Mouse (Mus musculus) kidney, embryonic 15.5 days (tissue): ENCODE data around the gene Ndel1. TPM values are rescaled to one million over a fixed set of nuclear protein-coding genes. Genes with fewer than 3 reads are reported as not detected.
"Not testable (repeated sequence)": the region's sequence is repeated elsewhere in the genome, so short reads cannot be mapped to it uniquely, and the experiment has no call there.

Experiments used
- ATAC-seq: fragments of 200-750 bp; cut with Nextera tagmentation; replicated peaks from 2 replicates; pipeline ENCODE4 v1.8.0; 2017; ENCODE audit warnings: moderate TSS enrichment; ENCODE audit not compliant: low FRiP score
- H3K27ac ChIP-seq: fragments of 300-500 bp; sonication (generic); 2 replicates; pipeline ENCODE4 v1.5.1; 2015; ENCODE audit warnings: mild to moderate bottlenecking, inconsistent platforms
- H3K27me3 ChIP-seq: fragments of 300-500 bp; sonication (generic); 2 replicates; pipeline ENCODE4 v1.6.1; 2015; ENCODE audit warnings: inconsistent platforms
- H3K36me3 ChIP-seq: fragments of 300-500 bp; sonication (generic); 2 replicates; pipeline ENCODE4 v1.6.1; 2015; ENCODE audit warnings: inconsistent platforms
- H3K4me1 ChIP-seq: fragments of 300-500 bp; sonication (generic); 2 replicates; pipeline ENCODE4 v1.6.1; 2015; ENCODE audit warnings: inconsistent platforms
- H3K4me2 ChIP-seq: fragments of 300-500 bp; sonication (generic); 2 replicates; pipeline ENCODE4 v1.6.1; 2015; ENCODE audit warnings: moderate library complexity, mild to moderate bottlenecking, inconsistent platforms
- H3K4me3 ChIP-seq: fragments of 300-500 bp; sonication (generic); replicated peaks from 2 replicates; pipeline ENCODE4 v1.5.1; 2015; ENCODE audit warnings: mild to moderate bottlenecking, inconsistent platforms
- H3K9ac ChIP-seq: fragments of 300-500 bp; sonication (generic); 2 replicates; pipeline ENCODE4 v1.6.1; 2015; ENCODE audit warnings: mild to moderate bottlenecking, inconsistent platforms
- H3K9me3 ChIP-seq: fragments of 300-500 bp; sonication (generic); replicated peaks from 2 replicates; pipeline ENCODE4 v1.6.1; 2016; ENCODE audit warnings: inconsistent platforms
- WGBS: fragments of 180-500 bp; shearing (Covaris S2); methylation state at CpG from one replicate; pipeline ENCODE4 v1.1.7; 2015; ENCODE audit warnings: mixed read lengths; 5-methylcytosine and 5-hydroxymethylcytosine counted together
- polyA plus RNA-seq: library from polyadenylated mRNA; unstranded; fragments of >200 nt; fragmentation: Nextera tagmentation; extraction: Ambion mirVana; gene quantifications from 2 replicates; pipeline ENCODE4 v1.2.1, GENCODE M21; 2015

Ndel1 gene
- polyA plus RNA-seq, 1 experiment from 2014 or later: 87.3 TPM

DNA sequence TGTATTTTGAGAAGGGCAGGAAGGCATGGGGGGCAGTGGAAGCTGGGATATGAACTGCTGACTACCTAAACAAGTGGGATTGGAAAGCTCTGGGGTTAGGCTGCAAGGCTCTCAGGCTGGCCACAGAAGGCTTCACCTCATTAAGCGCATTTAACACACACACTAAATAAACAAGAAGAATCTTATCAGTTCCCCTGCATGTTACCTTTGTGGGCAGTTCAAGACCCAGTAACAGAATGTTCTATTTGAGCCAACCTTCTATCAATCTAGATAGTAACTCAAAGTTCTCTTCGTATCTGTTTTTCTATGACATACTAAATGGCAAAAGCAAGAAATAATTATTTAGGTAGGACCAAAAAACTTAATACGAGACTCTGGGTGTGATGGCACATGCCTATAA is 36.6 kb downstream of the Ndel1 start:
- no peak overlapping the region for H3K27ac ChIP-seq
- no peaks in the 10 kb centered on the region for H3K9me3 ChIP-seq
- no peaks in the 10 kb centered on the region for H3K4me1 ChIP-seq
- no peaks in the 10 kb centered on the region for H3K27me3 ChIP-seq
- H3K36me3 ChIP-seq: peaks cover 89% of the 10 kb centered on the region
- no peak overlapping the region for H3K4me2 ChIP-seq
- WGBS: 89% methylated on average over 3 of the region's 3 CpGs
- H3K9ac ChIP-seq: no peak overlapping the region
- H3K4me3 ChIP-seq: no peak overlapping the region
- no peak for ATAC-seq

DNA sequence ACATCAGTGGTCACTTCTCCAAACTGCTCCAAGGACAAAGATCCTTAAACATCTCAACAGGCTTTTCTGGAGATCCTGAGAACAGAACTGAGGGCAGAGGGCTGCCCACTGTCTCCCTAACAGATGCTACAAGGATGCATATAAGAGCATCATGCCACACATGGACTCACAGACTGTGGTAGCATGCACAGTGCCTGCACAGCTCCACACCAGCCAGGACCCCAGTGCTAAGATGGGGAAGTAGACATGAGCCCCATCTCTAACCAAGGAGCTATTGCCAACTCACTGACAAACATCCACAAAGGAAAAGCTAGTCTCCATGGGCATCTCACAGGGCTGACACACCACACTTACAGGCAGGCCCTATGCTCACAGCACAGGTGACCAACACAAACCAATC is 38.1 kb downstream of the Ndel1 start:
- H3K4me1 ChIP-seq: no peaks in the 10 kb centered on the region
- H3K27ac ChIP-seq: no peak overlapping the region
- H3K9ac ChIP-seq: no peak overlapping the region
- H3K9me3 ChIP-seq: no peaks in the 10 kb centered on the region
- no peak overlapping the region for H3K4me2 ChIP-seq
- ATAC-seq: no peak
- no peak overlapping the region for H3K4me3 ChIP-seq
- no peaks in the 10 kb centered on the region for H3K27me3 ChIP-seq
- H3K36me3 ChIP-seq: peaks cover 87% of the 10 kb centered on the region

DNA sequence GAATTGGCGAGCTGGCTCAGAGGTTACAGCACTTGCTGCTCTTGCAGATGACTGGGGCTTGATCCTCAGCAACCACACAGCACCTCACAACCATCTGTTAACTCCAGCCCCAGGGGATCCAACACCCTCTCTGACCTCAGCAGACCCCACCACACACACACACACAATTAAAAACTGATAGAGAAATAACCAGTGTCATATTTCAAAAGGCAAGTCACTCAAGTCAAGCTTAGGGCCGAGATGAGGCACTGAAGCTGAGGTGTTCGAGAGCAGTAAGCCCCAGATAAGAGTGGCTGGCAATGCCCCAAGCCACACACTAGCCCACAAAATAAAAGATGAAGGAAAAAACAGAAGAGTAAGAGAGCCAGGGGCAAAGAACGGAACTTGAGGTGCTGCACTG is 38.9 kb downstream of the Ndel1 start:
- Histone ChIP-seq H3K9me3 (no peaks in the 10 kb centered on the region), H3K36me3 (peaks cover 90% of the 10 kb centered on the region), H3K4me3 (no peak overlapping the region), H3K27me3 (no peaks in the 10 kb centered on the region), H3K9ac (no peak overlapping the region), H3K27ac (no peak overlapping the region), H3K4me2 (no peak overlapping the region), H3K4me1 (no peaks in the 10 kb centered on the region)
- ATAC-seq: no peak
- WGBS: 66% methylated on average over 4 of the region's 4 CpGs

DNA sequence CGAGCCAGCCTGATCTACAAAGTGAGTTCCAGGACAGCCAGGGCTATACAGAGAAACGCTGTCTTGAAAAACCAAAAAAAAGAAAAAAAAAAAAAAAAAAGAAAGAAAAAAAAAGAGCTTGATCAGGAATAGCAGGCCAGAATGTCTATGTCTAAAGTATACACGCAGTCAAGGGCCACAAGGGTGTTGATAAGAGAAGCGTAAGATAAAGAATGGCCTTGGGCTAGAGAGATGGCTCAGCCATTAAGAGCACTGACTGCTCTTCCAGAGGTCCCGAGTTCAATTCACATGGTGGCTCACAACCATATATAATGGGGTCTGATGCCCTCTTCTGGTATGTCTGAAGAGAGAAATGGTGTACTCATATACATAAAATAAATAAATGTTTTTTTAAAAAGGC is 40.1 kb downstream of the Ndel1 start:
- 95% methylated on average over 5 of the region's 5 CpGs for WGBS
- not testable (repeated sequence) for H3K4me3 ChIP-seq, H3K27ac ChIP-seq, H3K9ac ChIP-seq, H3K4me2 ChIP-seq, H3K9me3 ChIP-seq, H3K4me1 ChIP-seq, H3K27me3 ChIP-seq, ATAC-seq
- peaks cover 92% of the 10 kb centered on the region for H3K36me3 ChIP-seq

DNA sequence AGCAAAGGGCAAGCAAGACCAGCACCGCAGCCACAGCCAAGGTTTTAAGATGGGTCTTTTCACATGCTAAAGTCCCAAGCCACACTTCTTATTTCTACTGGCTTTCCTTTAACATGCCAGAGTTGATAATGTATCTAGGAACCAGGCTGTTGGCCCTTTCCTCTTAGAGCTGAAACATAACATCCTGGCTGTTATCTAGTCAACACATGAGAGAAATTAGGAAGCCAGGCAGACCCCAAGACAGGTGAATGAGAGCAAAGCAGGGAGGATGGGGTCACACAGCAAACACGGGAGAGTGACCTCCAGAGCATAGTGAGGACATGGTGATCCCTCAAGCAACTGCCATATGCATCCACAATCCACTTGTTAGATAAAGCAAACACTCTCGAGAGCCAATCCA is 44.9 kb downstream of the Ndel1 start:
- H3K36me3 ChIP-seq: peaks cover 85% of the 10 kb centered on the region
- H3K4me2 ChIP-seq: no peak overlapping the region
- H3K9ac ChIP-seq: no peak overlapping the region
- no peak for ATAC-seq
- WGBS: 72% methylated on average over 3 of the region's 3 CpGs
- H3K9me3 ChIP-seq: no peaks in the 10 kb centered on the region
- H3K4me1 ChIP-seq: no peaks in the 10 kb centered on the region
- no peak overlapping the region for H3K4me3 ChIP-seq
- H3K27ac ChIP-seq: no peak overlapping the region
- H3K27me3 ChIP-seq: no peaks in the 10 kb centered on the region

DNA sequence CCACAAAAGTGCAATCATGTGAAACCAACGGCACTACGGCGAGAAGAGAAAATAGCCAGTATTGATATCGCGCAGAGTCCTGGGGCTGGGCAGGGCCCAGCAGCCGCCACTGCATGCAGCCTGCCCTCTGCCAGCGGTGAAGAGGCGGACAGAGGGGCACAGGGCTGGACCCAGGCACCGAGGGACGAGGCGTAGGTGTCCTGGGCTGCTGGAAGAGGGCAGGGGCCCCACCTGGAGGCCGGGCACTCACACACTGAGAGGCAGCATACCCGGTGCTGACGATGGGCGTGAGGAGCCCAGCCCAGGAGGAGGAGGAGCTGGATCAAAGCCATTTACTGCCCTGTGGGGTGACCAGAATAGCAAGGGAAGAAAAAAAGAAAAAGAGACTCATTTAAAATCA is 49.3 kb downstream of the Ndel1 start:
- Histone ChIP-seq H3K27me3 (no peaks in the 10 kb centered on the region), H3K9ac (no peak overlapping the region), H3K36me3 (peaks cover 91% of the 10 kb centered on the region), H3K9me3 (no peaks in the 10 kb centered on the region), H3K4me2 (no peak overlapping the region), H3K4me1 (no peaks in the 10 kb centered on the region), H3K4me3 (no peak overlapping the region), H3K27ac (no peak overlapping the region)
- 72% methylated on average over 15 of the region's 15 CpGs for WGBS
- ATAC-seq: no peak

DNA sequence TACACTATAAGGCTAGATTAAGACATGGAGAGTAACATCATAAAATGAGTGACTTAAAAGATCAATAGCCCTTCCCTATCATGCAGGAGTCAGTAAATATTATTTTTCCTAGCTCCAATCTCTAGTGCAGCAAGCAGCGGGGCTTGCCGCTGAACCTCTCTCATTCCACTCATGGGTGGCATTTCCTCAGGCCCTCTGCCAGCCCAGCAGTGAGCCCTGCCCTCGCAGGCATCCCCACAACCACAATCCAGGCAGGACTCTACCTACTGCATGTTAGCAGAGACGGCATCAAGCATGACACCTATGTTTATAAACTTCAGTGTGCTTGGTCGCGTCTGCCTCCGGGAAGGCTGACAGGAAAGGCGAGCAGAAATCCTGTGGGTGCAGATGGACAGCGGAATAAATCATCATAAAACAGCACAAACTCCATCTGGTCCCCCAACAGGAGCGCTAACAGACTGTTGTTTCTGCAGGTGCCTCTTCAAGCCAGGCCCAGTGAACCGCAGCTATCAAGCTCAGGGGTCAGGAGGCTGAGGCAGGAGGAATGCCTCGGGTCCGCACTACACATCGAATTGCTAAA is 52.3 kb downstream of the Ndel1 start:
- H3K36me3 ChIP-seq: peaks cover 94% of the 10 kb centered on the region
- no peak overlapping the region for H3K27ac ChIP-seq
- no peaks in the 10 kb centered on the region for H3K9me3 ChIP-seq
- H3K9ac ChIP-seq: no peak overlapping the region
- H3K4me1 ChIP-seq: no peaks in the 10 kb centered on the region
- ATAC-seq: no peak
- 82% methylated on average over 14 of the region's 14 CpGs for WGBS
- H3K4me3 ChIP-seq: no peak overlapping the region
- no peaks in the 10 kb centered on the region for H3K27me3 ChIP-seq
- no peak overlapping the region for H3K4me2 ChIP-seq

DNA sequence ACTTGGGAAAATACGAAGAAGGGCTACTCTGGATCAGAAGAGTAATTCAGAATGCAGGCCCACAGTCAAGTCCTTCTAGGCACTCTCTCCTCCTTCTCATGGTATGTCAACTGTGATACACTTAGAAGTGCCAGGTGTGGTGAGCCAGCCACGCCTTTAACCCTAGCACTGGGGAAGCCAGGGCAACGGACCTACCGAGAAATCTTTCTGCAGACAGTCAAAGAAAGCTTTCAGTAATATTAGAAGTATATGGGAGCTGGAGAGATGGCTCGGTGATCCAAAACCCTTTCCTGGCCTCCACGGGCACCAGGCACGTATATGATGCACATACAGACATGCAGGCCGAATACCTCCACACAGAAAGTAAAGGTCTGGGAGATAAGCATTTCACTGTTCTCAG is 53.2 kb downstream of the Ndel1 start:
- 86% methylated on average over 8 of the region's 8 CpGs for WGBS
- Histone ChIP-seq H3K9me3 (no peaks in the 10 kb centered on the region), H3K27me3 (no peaks in the 10 kb centered on the region), H3K4me3 (no peak overlapping the region), H3K4me2 (no peak overlapping the region), H3K36me3 (peaks cover 94% of the 10 kb centered on the region), H3K9ac (no peak overlapping the region), H3K4me1 (no peaks in the 10 kb centered on the region), H3K27ac (no peak overlapping the region)
- ATAC-seq: no peak

DNA sequence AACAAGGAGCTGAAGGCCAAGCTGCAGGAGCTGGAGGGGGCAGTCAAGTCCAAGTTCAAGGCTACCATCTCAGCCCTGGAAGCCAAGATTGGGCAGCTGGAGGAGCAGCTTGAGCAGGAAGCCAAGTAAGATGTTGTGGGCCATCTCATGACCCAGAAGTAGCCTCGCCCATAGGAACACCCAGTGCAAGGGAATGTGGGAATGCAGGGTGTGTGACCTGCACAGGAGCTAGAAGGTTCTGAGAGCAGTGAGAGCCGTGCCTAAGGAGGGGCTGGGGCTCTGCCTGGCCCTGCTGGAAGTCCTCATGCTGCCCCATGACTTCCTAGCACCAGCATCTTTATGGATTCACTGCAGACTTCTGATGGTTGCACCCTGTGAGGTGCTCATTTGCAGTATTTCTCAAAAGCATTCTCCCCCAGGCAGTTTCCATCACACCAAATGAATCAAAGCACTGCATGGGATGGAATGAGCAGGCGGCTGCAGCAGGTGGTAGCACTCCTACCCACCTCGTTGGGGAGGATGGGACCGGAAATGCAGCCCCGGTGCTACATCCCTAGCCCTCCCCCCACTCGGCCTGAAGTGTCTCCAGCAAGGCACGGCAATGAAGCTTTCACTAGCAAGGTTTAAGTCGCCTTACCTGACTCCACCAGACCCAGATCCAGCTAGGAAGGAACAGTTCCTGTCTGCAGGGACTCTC is 59.6 kb downstream of the Ndel1 start:
- Histone ChIP-seq H3K9ac (no peak overlapping the region), H3K27me3 (no peaks in the 10 kb centered on the region), H3K27ac (no peak overlapping the region), H3K36me3 (peaks cover 99% of the 10 kb centered on the region), H3K4me1 (no peaks in the 10 kb centered on the region), H3K4me2 (no peak overlapping the region), H3K4me3 (no peak overlapping the region), H3K9me3 (no peaks in the 10 kb centered on the region)
- 82% methylated on average over 9 of the region's 9 CpGs for WGBS
- ATAC-seq: no peak

DNA sequence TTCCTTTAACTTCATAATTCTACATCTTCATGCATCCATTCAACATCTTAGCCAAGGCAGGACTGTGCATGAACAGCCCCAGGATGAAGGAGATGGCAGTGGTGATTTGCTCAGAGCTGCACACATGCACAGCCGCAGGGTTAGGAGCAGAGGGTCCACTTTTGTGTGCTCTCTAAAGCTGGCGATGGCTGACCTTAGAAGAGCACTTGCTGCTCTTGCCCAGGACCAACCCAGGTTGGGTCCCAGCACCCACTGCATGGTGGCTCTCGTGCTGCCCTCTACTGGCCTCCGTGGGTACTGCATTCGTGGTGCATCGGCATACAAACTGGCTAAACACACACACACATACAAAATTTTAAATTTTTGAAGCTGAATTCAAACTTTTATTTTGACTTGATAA is 63.9 kb downstream of the Ndel1 start:
- Histone ChIP-seq H3K4me3 (no peak overlapping the region), H3K4me2 (no peak overlapping the region), H3K4me1 (no peaks in the 10 kb centered on the region), H3K27ac (no peak overlapping the region), H3K36me3 (peaks cover 99% of the 10 kb centered on the region), H3K27me3 (no peaks in the 10 kb centered on the region), H3K9ac (no peak overlapping the region), H3K9me3 (no peaks in the 10 kb centered on the region)
- WGBS: 36% methylated on average over 6 of the region's 6 CpGs
- no peak for ATAC-seq

DNA sequence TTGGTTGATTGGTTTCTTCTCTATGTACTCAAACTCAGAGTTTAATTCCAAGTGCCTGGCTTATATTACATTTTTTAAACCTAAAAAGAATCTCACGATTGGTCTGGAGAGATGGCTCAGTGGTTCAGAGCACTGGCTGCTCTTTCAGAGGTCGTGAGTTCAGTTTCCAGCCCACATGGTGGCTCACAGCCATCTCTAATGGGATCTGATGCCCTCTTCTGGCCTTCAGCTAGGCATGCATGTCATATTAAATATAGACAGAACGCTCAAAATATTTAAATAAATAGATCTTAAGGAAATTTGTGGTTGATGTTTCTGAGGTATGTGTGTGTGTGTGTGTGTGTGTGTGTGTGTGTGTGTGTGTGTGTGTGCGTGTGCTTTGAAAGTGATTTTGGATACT is 66.5 kb downstream of the Ndel1 start:
- Histone ChIP-seq H3K9me3 (no peaks in the 10 kb centered on the region), H3K36me3 (peaks cover 99% of the 10 kb centered on the region), H3K4me2 (no peak overlapping the region), H3K4me1 (no peaks in the 10 kb centered on the region), H3K4me3 (no peak overlapping the region), H3K9ac (no peak overlapping the region), H3K27ac (no peak overlapping the region), H3K27me3 (no peaks in the 10 kb centered on the region)
- ATAC-seq: no peak
- WGBS: 63% methylated on average over 4 of the region's 4 CpGs

DNA sequence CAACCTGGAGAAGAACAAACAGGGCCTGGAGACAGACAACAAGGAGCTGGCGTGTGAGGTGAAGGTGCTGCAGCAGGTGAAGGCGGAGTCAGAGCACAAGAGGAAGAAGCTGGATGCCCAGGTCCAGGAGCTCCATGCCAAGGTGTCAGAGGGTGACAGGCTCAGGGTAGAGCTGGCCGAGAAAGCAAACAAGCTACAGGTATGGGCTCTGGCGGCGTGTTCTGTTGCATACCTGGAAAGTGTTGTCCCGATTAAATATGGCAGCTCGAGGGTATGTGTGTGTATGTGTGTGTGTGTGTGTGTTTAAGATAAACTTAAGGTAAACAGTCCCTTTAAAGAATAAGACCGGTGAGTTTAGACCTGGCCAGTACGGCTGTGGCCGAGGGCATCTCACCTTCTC is 73.4 kb downstream of the Ndel1 start:
- no peak overlapping the region for H3K4me2 ChIP-seq
- peaks cover 99% of the 10 kb centered on the region for H3K36me3 ChIP-seq
- H3K9ac ChIP-seq: no peak overlapping the region
- WGBS: 94% methylated on average over 10 of the region's 10 CpGs
- H3K9me3 ChIP-seq: no peaks in the 10 kb centered on the region
- ATAC-seq: no peak
- H3K4me1 ChIP-seq: no peaks in the 10 kb centered on the region
- H3K27ac ChIP-seq: no peak overlapping the region
- H3K27me3 ChIP-seq: no peaks in the 10 kb centered on the region
- no peak overlapping the region for H3K4me3 ChIP-seq

DNA sequence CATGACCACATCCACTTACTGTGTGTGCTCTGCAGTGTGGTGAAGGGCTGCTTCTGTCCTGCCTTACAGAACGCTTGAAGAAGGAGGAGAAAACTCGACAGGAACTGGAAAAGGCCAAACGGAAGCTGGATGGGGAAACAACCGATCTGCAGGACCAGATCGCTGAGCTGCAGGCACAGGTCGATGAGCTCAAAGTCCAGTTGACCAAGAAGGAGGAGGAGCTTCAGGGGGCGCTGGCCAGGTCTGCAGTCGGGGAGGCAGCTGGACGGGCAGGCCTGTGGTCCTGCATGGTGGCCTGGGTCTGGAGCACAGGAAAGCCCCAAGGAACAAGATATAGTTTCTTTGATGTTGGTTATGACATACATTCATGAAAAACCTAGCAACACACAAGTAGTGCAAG is 79.9 kb downstream of the Ndel1 start:
- no peak for ATAC-seq

More for the DNA sequence above, 79.9 kb downstream of the Ndel1 start:
- Histone ChIP-seq H3K4me2 (no peak overlapping the region), H3K9ac (no peak overlapping the region), H3K27ac (no peak overlapping the region), H3K4me1 (no peaks in the 10 kb centered on the region), H3K36me3 (peaks cover 97% of the 10 kb centered on the region), H3K27me3 (no peaks in the 10 kb centered on the region), H3K4me3 (no peak overlapping the region), H3K9me3 (no peaks in the 10 kb centered on the region)
- WGBS: 87% methylated on average over 9 of the region's 9 CpGs
